Mouse (Mus musculus) olfactory bulb, adult 2 months (tissue): Measurements from ENCODE around the gene Palm.

ENCODE experiments used
- CTCF ChIP-seq: fragments of 200-500 bp; IDR thresholded peaks from 2 replicates; pipeline ENCODE4 v1.5.1; 2012; ENCODE audit warnings: low read depth, mild to moderate bottlenecking, low read length, moderate library complexity; ENCODE audit not compliant: insufficient read depth
- POLR2A ChIP-seq: fragments of 200-500 bp; IDR thresholded peaks from 2 replicates; pipeline ENCODE4 v1.6.1; 2012; ENCODE audit warnings: mild to moderate bottlenecking, low read depth, low read length, moderate library complexity; ENCODE audit not compliant: insufficient read depth

- TF ChIP-seq POLR2A (no peak), CTCF (no peak)
These were observed 12.3 kb downstream of the Palm start for GRCm38 (mm10) chr10:79805636-79806035.
